Mouse (Mus musculus): ENCODE data around the gene Narf. TPM values are rescaled to one million over a fixed set of nuclear protein-coding genes. Genes with fewer than 3 reads are reported as not detected.
A peak's percentile ranks its signal among the peaks of the same experiment; 100 is the strongest.

The Narf gene
- polyA plus RNA-seq, 1 experiment from 2014 or later: 106 TPM

GRCm38 (mm10) chr11:121219776-121220175 is 17.3 kb upstream of the Narf start:
- 92% methylated on average over 11 of the region's 11 CpGs for WGBS
- H3K9me3 ChIP-seq: no peaks in the 10 kb centered on the region
- H3K4me3 ChIP-seq: no peak overlapping the region
- no peak overlapping the region for H3K27ac ChIP-seq (replicated peaks)
- ATAC-seq (replicated peaks): no peak
- no peaks in the 10 kb centered on the region for H3K4me1 ChIP-seq
- no peak overlapping the region for H3K9ac ChIP-seq (replicated peaks)
- peaks cover 65% of the 10 kb centered on the region for H3K36me3 ChIP-seq
- no peaks in the 10 kb centered on the region for H3K27me3 ChIP-seq
- no peak overlapping the region for H3K4me2 ChIP-seq (replicated peaks)

GRCm38 (mm10) chr11:121220771-121221170 is 16.3 kb upstream of the Narf start:
- H3K27ac ChIP-seq (replicated peaks): no peak overlapping the region
- no peaks in the 10 kb centered on the region for H3K27me3 ChIP-seq
- H3K36me3 ChIP-seq: peaks cover 75% of the 10 kb centered on the region
- H3K9me3 ChIP-seq: no peaks in the 10 kb centered on the region
- H3K4me3 ChIP-seq: no peak overlapping the region
- H3K4me1 ChIP-seq: no peaks in the 10 kb centered on the region
- H3K4me2 ChIP-seq (replicated peaks): no peak overlapping the region
- 95% methylated on average over 5 of the region's 5 CpGs for WGBS
- H3K9ac ChIP-seq (replicated peaks): no peak overlapping the region
- ATAC-seq (replicated peaks): no peak

DNA sequence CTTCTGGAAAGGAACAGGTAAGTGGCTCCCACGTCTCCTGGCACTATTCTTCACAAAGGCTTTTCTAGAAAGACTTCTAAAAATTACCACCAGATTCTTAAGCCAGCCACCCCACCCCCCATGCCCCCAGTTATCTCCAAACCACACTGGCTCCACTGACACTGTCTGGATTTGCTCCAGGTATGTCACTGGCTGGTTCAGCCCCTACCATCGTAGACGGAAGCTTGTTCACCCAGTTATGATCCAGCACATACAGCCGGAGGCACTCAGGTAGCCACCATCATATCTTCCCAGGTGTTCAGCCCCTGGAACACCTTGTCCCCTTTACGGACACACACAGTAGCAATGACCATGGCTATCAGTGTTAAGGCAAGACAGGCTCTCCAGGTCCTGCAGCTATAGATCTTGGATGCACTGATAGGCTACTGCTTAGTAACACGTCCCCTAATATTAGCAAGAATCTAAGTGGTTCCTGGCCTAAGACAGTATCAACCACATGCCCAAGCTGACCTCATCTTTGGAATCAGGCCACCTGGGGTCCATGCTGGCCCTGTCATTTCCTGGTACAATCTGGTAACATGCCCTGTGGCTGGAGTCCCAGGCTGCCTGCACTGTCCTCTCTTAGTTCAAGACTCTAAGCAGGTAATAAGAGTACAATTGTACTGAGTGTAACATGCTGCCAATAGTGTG is 15.6 kb upstream of the Narf start:
- Histone ChIP-seq H3K4me3 (no peak overlapping the region), H3K9me3 (no peaks in the 10 kb centered on the region), H3K27me3 (no peaks in the 10 kb centered on the region), H3K36me3 (peaks cover 79% of the 10 kb centered on the region), H3K4me2 (replicated peaks) (no peak overlapping the region), H3K4me1 (no peaks in the 10 kb centered on the region), H3K9ac (replicated peaks) (no peak overlapping the region), H3K27ac (replicated peaks) (no peak overlapping the region)
- WGBS: 91% methylated on average over 6 of the region's 6 CpGs
- ATAC-seq (replicated peaks): no peak

GRCm38 (mm10) chr11:121228129-121229017 is 8.7 kb upstream of the Narf start:
- peak overlapping the region; percentile 79 for H3K4me2 ChIP-seq (replicated peaks)
- H3K27me3 ChIP-seq: no peaks in the 10 kb centered on the region
- peaks cover 35% of the 10 kb centered on the region for H3K36me3 ChIP-seq
- WGBS: 18% methylated on average over 21 of the region's 21 CpGs
- H3K9ac ChIP-seq (replicated peaks): peak overlapping the region; percentile 64
- no peaks in the 10 kb centered on the region for H3K9me3 ChIP-seq
- peak overlapping the region; percentile 67 for H3K4me3 ChIP-seq
- peak; percentile 4; the same call in 1 of the 2 replicates for ATAC-seq (replicated peaks)
- H3K4me1 ChIP-seq: peaks cover 21% of the 10 kb centered on the region
- H3K27ac ChIP-seq (replicated peaks): peak overlapping the region; percentile 65

- ATAC-seq (replicated peaks): peak; percentile 93
- peaks cover 28% of the 10 kb centered on the region for H3K36me3 ChIP-seq
- WGBS: under 1% methylated on average over 23 of the region's 23 CpGs
Observed at GRCm38 (mm10) chr11:121229018-121229439, 8.0 kb upstream of the Narf start, which contains the start of gene Cybc1. TSS of gene Cybc1 (minus strand) at chr11:121229322.

GRCm38 (mm10) chr11:121231191-121231590 is 5.9 kb upstream of the Narf start:
- 78% methylated on average over 4 of the region's 4 CpGs for WGBS
- no peak for ATAC-seq (replicated peaks)

More at GRCm38 (mm10) chr11:121229018-121229439, 8.0 kb upstream of the Narf start, which contains the start of gene Cybc1:
- Histone ChIP-seq H3K4me2 (replicated peaks) (peak within 1 kb of the TSS; percentile 79), H3K9me3 (no peaks in the 10 kb centered on the region), H3K9ac (replicated peaks) (peak within 1 kb of the TSS; percentile 64), H3K4me3 (peak within 1 kb of the TSS; percentile 67), H3K27ac (replicated peaks) (peak within 1 kb of the TSS; percentile 65), H3K4me1 (peaks cover 21% of the 10 kb centered on the region), H3K27me3 (no peaks in the 10 kb centered on the region)

DNA sequence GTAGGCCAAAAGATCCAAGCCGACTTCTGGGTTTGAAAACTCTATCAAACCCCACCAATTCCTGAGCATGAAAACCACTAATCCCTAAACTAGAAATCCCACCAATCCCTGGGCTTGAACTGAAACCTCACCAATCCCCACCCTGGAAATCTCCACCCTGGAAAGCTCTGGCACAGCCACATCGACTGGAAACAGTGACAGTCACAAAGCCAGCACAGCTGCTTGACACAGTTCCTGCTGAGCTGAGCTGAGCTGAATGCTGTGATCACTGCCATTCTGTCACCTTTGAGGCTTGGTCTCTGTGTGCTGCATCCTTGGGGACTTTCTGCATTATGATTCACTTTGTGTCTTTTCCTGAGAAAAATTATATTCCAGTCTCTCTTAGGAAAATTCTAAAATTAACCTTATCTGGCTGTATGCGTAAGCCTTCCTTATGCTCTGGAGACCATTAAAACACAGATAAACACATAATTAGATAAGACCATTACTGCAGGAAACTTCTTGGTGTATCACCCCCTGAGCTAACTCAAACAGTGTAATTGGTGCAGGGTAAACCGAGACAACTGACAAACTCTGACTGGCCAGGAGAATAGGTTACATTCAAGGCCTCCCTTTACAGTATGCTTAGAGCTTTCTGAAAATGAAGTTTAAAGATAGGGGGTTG is 5.3 kb upstream of the Narf start:
- Histone ChIP-seq H3K27ac (replicated peaks) (no peak overlapping the region), H3K36me3 (0 out of 2 replicates have a peak, but pooled peaks cover 3% of the 10 kb centered on the region), H3K4me1 (peaks cover 29% of the 10 kb centered on the region), H3K4me3 (no peak overlapping the region), H3K4me2 (replicated peaks) (no peak overlapping the region), H3K9me3 (no peaks in the 10 kb centered on the region), H3K9ac (replicated peaks) (no peak overlapping the region), H3K27me3 (no peaks in the 10 kb centered on the region)
- 49% methylated on average over 4 of the region's 4 CpGs for WGBS
- no peak for ATAC-seq (replicated peaks)

More at GRCm38 (mm10) chr11:121231191-121231590, 5.9 kb upstream of the Narf start:
- no peak overlapping the region for H3K4me2 ChIP-seq (replicated peaks)
- H3K9ac ChIP-seq (replicated peaks): no peak overlapping the region
- no peak overlapping the region for H3K27ac ChIP-seq (replicated peaks)
- H3K27me3 ChIP-seq: no peaks in the 10 kb centered on the region
- H3K4me3 ChIP-seq: no peak overlapping the region
- H3K4me1 ChIP-seq: peaks cover 26% of the 10 kb centered on the region
- H3K9me3 ChIP-seq: no peaks in the 10 kb centered on the region
- 0 out of 2 replicates have a peak, but pooled peaks cover 8% of the 10 kb centered on the region for H3K36me3 ChIP-seq

- no peaks in the 10 kb centered on the region for H3K9me3 ChIP-seq
- H3K4me1 ChIP-seq: peaks cover 23% of the 10 kb centered on the region
- WGBS: 29% methylated on average over 4 of the region's 4 CpGs
- H3K36me3 ChIP-seq: no peaks in the 10 kb centered on the region
- no peak overlapping the region for H3K4me3 ChIP-seq
- no peaks in the 10 kb centered on the region for H3K27me3 ChIP-seq
- no peak overlapping the region for H3K4me2 ChIP-seq (replicated peaks)
- H3K27ac ChIP-seq (replicated peaks): no peak overlapping the region
- no peak overlapping the region for H3K9ac ChIP-seq (replicated peaks)
- ATAC-seq (replicated peaks): no peak
Observed at GRCm38 (mm10) chr11:121232706-121233105, 4.3 kb upstream of the Narf start.

DNA sequence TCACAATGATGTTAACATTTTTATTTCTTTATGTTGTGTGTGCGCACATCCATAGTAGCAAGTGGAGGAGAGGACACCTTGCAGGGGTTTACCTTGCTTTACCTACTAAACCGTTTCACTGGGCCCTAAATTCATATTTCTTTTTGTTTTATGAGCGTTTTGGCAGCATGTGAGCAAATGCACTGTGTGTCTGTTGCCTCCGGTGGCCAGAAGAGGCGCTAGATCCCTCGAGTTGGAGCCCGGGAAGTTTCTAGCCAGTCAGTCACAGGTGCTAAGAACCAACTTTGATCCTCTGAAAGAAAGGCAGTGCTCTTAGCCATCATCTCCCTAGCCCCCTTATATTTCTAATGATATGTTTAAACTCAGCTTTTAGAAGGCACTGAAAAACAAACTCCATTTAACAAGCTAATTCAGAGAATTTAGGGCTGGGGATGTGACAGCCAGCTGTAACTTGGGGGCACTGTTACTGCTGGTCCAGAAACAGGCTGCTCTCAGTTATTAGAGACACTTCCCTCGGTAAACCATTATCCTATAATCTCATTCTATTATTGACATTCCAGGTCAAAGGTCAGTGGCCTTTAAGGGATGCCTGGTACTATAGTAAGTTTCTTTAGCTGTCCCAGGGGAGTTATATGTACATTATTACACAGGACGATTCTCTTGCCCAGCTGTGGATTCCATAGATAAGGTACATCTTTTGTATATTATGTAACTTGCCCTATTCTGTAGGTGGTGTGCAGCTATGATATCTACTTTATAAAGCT is 1.4 kb upstream of the Narf start:
- no peak overlapping the region for H3K9ac ChIP-seq (replicated peaks)
- H3K4me1 ChIP-seq: peaks cover 34% of the 10 kb centered on the region
- no peaks in the 10 kb centered on the region for H3K27me3 ChIP-seq
- peak overlapping the region; percentile 97; the same call in 1 of the 2 replicates for H3K4me3 ChIP-seq
- peaks cover 12% of the 10 kb centered on the region for H3K36me3 ChIP-seq
- peak overlapping the region; percentile 100 for H3K27ac ChIP-seq (replicated peaks)
- no peaks in the 10 kb centered on the region for H3K9me3 ChIP-seq
- ATAC-seq (replicated peaks): no peak
- 28% methylated on average over 9 of the region's 9 CpGs for WGBS
- no peak overlapping the region for H3K4me2 ChIP-seq (replicated peaks)

DNA sequence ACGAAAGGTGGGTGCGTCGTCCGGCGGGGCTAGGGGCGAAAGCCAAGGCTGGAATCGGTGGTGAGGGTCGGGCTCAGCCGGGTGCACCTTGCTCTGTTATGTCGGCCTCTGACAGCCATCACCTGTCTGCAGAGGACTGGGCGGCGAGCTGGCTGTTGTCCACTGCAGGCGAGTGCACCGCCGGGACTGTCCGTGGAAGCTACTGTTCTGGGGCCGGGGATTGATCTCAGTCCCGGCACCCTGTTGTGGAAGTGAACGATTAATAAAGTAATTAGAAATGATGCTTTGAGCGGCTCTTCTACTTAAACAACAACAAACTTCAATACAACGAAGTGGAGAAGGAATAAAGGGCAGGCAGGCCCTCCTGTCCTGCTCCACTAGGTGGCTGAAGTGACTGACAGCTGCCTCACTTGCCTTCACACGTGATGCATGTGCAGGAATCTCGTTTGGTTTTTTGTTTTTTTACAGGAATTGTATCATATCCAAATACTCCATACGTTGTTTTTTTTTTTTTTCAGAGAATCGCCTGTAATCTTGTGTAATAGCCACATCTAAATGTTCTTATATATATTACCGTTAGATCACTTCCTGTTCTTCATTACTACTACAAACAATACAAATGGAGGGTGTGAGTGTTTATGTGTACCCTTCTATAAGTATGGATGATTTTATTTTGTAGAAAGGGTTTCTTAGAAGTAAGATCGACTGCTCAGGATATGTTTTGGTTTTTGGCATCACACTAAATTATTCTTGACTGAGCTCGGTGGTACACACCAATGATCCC is 484 bp downstream of the Narf start:
- Histone ChIP-seq H3K4me3 (peak overlapping the region; percentile 97), H3K27ac (replicated peaks) (peak overlapping the region; percentile 100), H3K9me3 (no peaks in the 10 kb centered on the region), H3K4me2 (replicated peaks) (peak overlapping the region; percentile 54), H3K36me3 (peaks cover 22% of the 10 kb centered on the region), H3K4me1 (peaks cover 46% of the 10 kb centered on the region), H3K27me3 (no peaks in the 10 kb centered on the region), H3K9ac (replicated peaks) (peak overlapping the region; percentile 96)
- 0 out of 2 replicates have a peak, but pooled peaks have one; percentile 9 for ATAC-seq (replicated peaks)
- 4% methylated on average over 28 of the region's 28 CpGs for WGBS
